ENCODE assay signal across 12 mouse cellular contexts in genomic region chr16:95119293-95119692, GRCm38 (mm10).
DNase-seq lines count a peak whose midpoint lies in the region; ATAC-seq lines count a peak whose summit lies in the region.
"Had no signal": no experiment of that assay in that cellular context is flagged by ENCODE, and none has a peak within 500 bp of the region (broad histone marks: within the 10 kb centered on the region; RNA-seq: fewer than 3 reads in every experiment).

No protein-coding gene starts in this region.

- no peak overlapping the region for H3K4me2 ChIP-seq in forebrain, embryonic 14.5 days (ENCODE audit: low read length)
- H3K4me2 ChIP-seq in forebrain, embryonic 11.5 days (ENCODE audit: low read depth, low read length, severe bottlenecking): no peak overlapping the region
- no peak overlapping the region for H3K4me2 ChIP-seq in neural tube, embryonic 14.5 days (ENCODE audit: low read depth, low read length)
- H3K4me2 ChIP-seq in neural tube, embryonic 15.5 days: no peak overlapping the region
- H3K4me2 ChIP-seq: liver, embryonic 11.5 days; lung, embryonic 14.5 days had no signal

- no peaks in the 10 kb centered on the region for H3K27me3 ChIP-seq in forebrain, embryonic 14.5 days (replicated peaks; ENCODE audit: control insufficient read depth, insufficient read depth, low read length)
- no peaks in the 10 kb centered on the region for H3K27me3 ChIP-seq in forebrain, embryonic 11.5 days (ENCODE audit: control insufficient read depth, insufficient read depth, low read length)
- no peaks in the 10 kb centered on the region for H3K27me3 ChIP-seq in neural tube, embryonic 14.5 days (ENCODE audit: control insufficient read depth, insufficient read depth, low read length)
- 0 out of 2 replicates have a peak, but pooled peaks cover 9% of the 10 kb centered on the region for H3K27me3 ChIP-seq in neural tube, embryonic 15.5 days (replicated peaks)

- 70% methylated on average over 4 of the region's 4 CpGs for WGBS in forebrain, embryonic 14.5 days
- WGBS in forebrain, embryonic 11.5 days: 75% methylated on average over 4 of the region's 4 CpGs
- WGBS in neural tube, embryonic 14.5 days: 42% methylated on average over 4 of the region's 4 CpGs
- 55% methylated on average over 4 of the region's 4 CpGs for WGBS in neural tube, embryonic 15.5 days

- no peak overlapping the region for H3K9ac ChIP-seq in forebrain, embryonic 14.5 days (ENCODE audit: low read length)
- H3K9ac ChIP-seq in forebrain, embryonic 11.5 days (ENCODE audit: low read length): no peak overlapping the region
- no peak overlapping the region for H3K9ac ChIP-seq in neural tube, embryonic 14.5 days (replicated peaks; ENCODE audit: low read depth, low read length)
- H3K9ac ChIP-seq in neural tube, embryonic 15.5 days (replicated peaks): no peak overlapping the region
- H3K9ac ChIP-seq: lung, embryonic 14.5 days had no signal

- H3K27ac ChIP-seq in forebrain, embryonic 14.5 days (ENCODE audit: low read depth, low read length): no peak overlapping the region
- no peak overlapping the region for H3K27ac ChIP-seq in forebrain, embryonic 11.5 days (ENCODE audit: low read depth, low read length)
- no peak overlapping the region for H3K27ac ChIP-seq in neural tube, embryonic 14.5 days (ENCODE audit: low read depth, low read length)
- H3K27ac ChIP-seq in neural tube, embryonic 15.5 days (replicated peaks): no peak overlapping the region
- H3K27ac ChIP-seq: stomach, postnatal 0 days had no signal

- no peak for ATAC-seq in forebrain, embryonic 14.5 days
- no peak for ATAC-seq in forebrain, embryonic 11.5 days (replicated peaks; ENCODE audit: low FRiP score)
- peak; percentile 58 for ATAC-seq in neural tube, embryonic 14.5 days (ENCODE audit: low read depth)
- no peak for ATAC-seq in neural tube, embryonic 15.5 days (ENCODE audit: low FRiP score)

- no peaks in the 10 kb centered on the region for H3K9me3 ChIP-seq in forebrain, embryonic 14.5 days (replicated peaks; ENCODE audit: control insufficient read depth, low read length)
- H3K9me3 ChIP-seq in forebrain, embryonic 11.5 days (ENCODE audit: control insufficient read depth, low read length): no peaks in the 10 kb centered on the region
- H3K9me3 ChIP-seq in neural tube, embryonic 14.5 days (ENCODE audit: control insufficient read depth, low read length): no peaks in the 10 kb centered on the region
- H3K9me3 ChIP-seq in neural tube, embryonic 15.5 days (replicated peaks): no peaks in the 10 kb centered on the region

- H3K36me3 ChIP-seq in forebrain, embryonic 14.5 days (ENCODE audit: control insufficient read depth, insufficient read depth, low read length): no peaks in the 10 kb centered on the region
- no peaks in the 10 kb centered on the region for H3K36me3 ChIP-seq in forebrain, embryonic 11.5 days (ENCODE audit: control insufficient read depth, insufficient read depth, low read length)
- H3K36me3 ChIP-seq in neural tube, embryonic 14.5 days (ENCODE audit: control insufficient read depth, insufficient read depth, low read length): no peaks in the 10 kb centered on the region
- H3K36me3 ChIP-seq in neural tube, embryonic 15.5 days: no peaks in the 10 kb centered on the region

- peak; percentile 51 for DNase-seq in forebrain, embryonic 14.5 days (ENCODE audit: low spot score)
- no peak for DNase-seq in forebrain, embryonic 11.5 days (ENCODE audit: low spot score)
- DNase-seq in cerebellum, postnatal 36 days: peak; percentile 27 to 30
- no peak for DNase-seq in frontal cortex, postnatal 10 days (ENCODE audit: low spot score in 2 of 2)
- no peak for DNase-seq in heart, adult 11 months
- DNase-seq: gastrocnemius, postnatal 10 days; lung, embryonic 14.5 days; thymus, postnatal 25 days had no signal

- H3K4me3 ChIP-seq in forebrain, embryonic 14.5 days (ENCODE audit: low read depth, low read length): no peak overlapping the region
- H3K4me3 ChIP-seq in forebrain, embryonic 11.5 days (ENCODE audit: low read depth, low read length): no peak overlapping the region
- no peak overlapping the region for H3K4me3 ChIP-seq in neural tube, embryonic 14.5 days (ENCODE audit: low read depth, low read length)
- H3K4me3 ChIP-seq in neural tube, embryonic 15.5 days (replicated peaks): no peak overlapping the region

- no peaks in the 10 kb centered on the region; the same call in 1 of the 2 replicates for H3K4me1 ChIP-seq in forebrain, embryonic 14.5 days (ENCODE audit: control insufficient read depth, insufficient read depth, low read length)
- no peaks in the 10 kb centered on the region for H3K4me1 ChIP-seq in forebrain, embryonic 11.5 days (replicated peaks; ENCODE audit: control insufficient read depth, insufficient read depth, low read length)
- H3K4me1 ChIP-seq in neural tube, embryonic 14.5 days (ENCODE audit: control insufficient read depth, insufficient read depth, low read length): peaks cover 4% of the 10 kb centered on the region; the same call in 1 of the 2 replicates
- peaks cover 21% of the 10 kb centered on the region for H3K4me1 ChIP-seq in neural tube, embryonic 15.5 days

Comparison
In these comparisons a context has a peak if more than half of its experiments do, and no peak if none do; other contexts are left out.
1. DNase-seq: peak in forebrain, embryonic 14.5 days (single experiment) and cerebellum, postnatal 36 days (2 of 2); none in forebrain, embryonic 11.5 days (single experiment), frontal cortex, postnatal 10 days (0 of 2) and heart, adult 11 months (single experiment).